Mouse (Mus musculus) megakaryocyte, embryonic 14.5 days (primary cell): Measurements from ENCODE around the gene Fgf12.

ENCODE experiments used
- FLI1 ChIP-seq: IDR thresholded peaks from 2 replicates; pipeline ENCODE4 v1.6.1; 2012; ENCODE audit warnings: low read length, inconsistent platforms, mixed read lengths
- GATA1 ChIP-seq: IDR thresholded peaks from 3 replicates; pipeline ENCODE4 v1.6.1; 2012; ENCODE audit warnings: mixed read lengths, low read length, inconsistent platforms, borderline replicate concordance

DNA sequence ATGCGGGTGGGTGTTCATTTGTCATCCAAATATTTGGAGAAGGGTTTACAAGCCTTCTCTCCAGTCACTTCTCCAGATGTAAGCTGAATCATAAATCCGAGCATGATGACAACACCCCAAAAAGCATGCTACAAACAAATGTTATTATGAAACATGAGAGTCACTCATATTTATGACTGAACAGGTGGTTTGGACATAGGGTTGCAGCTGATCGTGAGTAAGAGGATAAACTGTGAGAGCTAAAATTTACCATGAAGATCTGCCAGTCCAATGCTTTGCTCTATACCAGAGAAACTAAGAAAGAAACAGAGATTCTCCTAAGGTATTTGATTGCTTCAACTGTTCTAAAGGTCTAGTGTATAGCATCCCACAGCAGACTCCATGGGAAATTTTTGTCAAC lies 56.0 kb downstream of the Fgf12 start:
- TF ChIP-seq GATA1 (no peak), FLI1 (no peak)
